Mouse (Mus musculus) CH12.LX (cell line): Measurements from ENCODE around the gene Epha10. TPM values are rescaled to one million over a fixed set of nuclear protein-coding genes. Genes with fewer than 3 reads are reported as not detected.

Source experiments
- DNase-seq: peaks from one replicate; pipeline ENCODE4 v3.0.0-alpha.2; 2013; ENCODE audit errors: extremely low read depth
- H3K27ac ChIP-seq: 2 replicates; pipeline ENCODE4 v1.5.1; 2012; ENCODE audit warnings: low read depth, mild to moderate bottlenecking, control low read depth, moderate library complexity; ENCODE audit not compliant: insufficient read depth
- H3K27me3 ChIP-seq: replicated peaks from 2 replicates; pipeline ENCODE3; 2012; ENCODE audit warnings: inconsistent platforms
- H3K36me3 ChIP-seq, 2 experiments: replicated peaks in 1 of 2; 2 replicates each; pipeline versions ENCODE3 to v1.6.1; 2012; ENCODE audit warnings: inconsistent platforms in 1 of 2, low read length in 1 of 2, mild to moderate bottlenecking in 1 of 2, mixed read lengths in 1 of 2, moderate library complexity in 1 of 2; ENCODE audit not compliant: control insufficient read depth in 1 of 2, insufficient read depth in 1 of 2
- H3K4me1 ChIP-seq, 2 experiments: 2 replicates each; pipeline ENCODE4 v1.6.1; 2012; ENCODE audit warnings: inconsistent platforms in 1 of 2, moderate library complexity in 1 of 2; ENCODE audit not compliant: insufficient read depth in 2 of 2, control insufficient read depth in 1 of 2
- H3K4me2 ChIP-seq: 2 replicates; pipeline ENCODE4 v1.6.1; 2012; ENCODE audit warnings: low read depth, mild to moderate bottlenecking, control low read depth; ENCODE audit not compliant: poor library complexity, insufficient read depth, severe bottlenecking
- H3K4me3 ChIP-seq, 3 experiments: fragments of 150-350 bp in 1 of 3; sonication (generic) in 1 of 3; replicated peaks in 1 of 3; 2 replicates each; pipeline versions ENCODE3 to v1.5.1; 2011 to 2012; ENCODE audit warnings: low read depth in 2 of 3, low read length in 2 of 3, mild to moderate bottlenecking in 2 of 3, moderate library complexity in 2 of 3, control low read depth in 1 of 3, improper control_type of control experiment in 1 of 3, inconsistent platforms in 1 of 3, mixed read lengths in 1 of 3; ENCODE audit not compliant: poor library complexity in 1 of 3
- H3K79me2 ChIP-seq: replicated peaks from 2 replicates; pipeline ENCODE4 v1.6.1; 2012; ENCODE audit warnings: mild to moderate bottlenecking, moderate library complexity; ENCODE audit not compliant: control insufficient read depth, poor library complexity, insufficient read depth, severe bottlenecking; ENCODE audit errors: extremely low read depth
- H3K9ac ChIP-seq: 2 replicates; pipeline ENCODE4 v1.6.1; 2012; ENCODE audit warnings: low read depth, mild to moderate bottlenecking, control low read depth, moderate library complexity; ENCODE audit not compliant: insufficient read depth
- H3K9me3 ChIP-seq: replicated peaks from 2 replicates; pipeline ENCODE3; 2012; ENCODE audit warnings: low read length, inconsistent platforms, mixed read lengths
- CTCF ChIP-seq, 2 experiments: IDR thresholded peaks in 1 of 2; conservative IDR thresholded peaks in 1 of 2; 2 replicates each; pipeline ENCODE4 v1.5.1; 2011 to 2012; ENCODE audit warnings: low read depth in 2 of 2, low read length in 2 of 2, improper control_type of control experiment in 1 of 2, inconsistent platforms in 1 of 2, mild to moderate bottlenecking in 1 of 2, moderate library complexity in 1 of 2
- KAT2A ChIP-seq: IDR thresholded peaks from 2 replicates; pipeline ENCODE4 v1.6.1; 2012; ENCODE audit warnings: low read length, improper control_type of control experiment, inconsistent platforms; ENCODE audit not compliant: insufficient replicate concordance
- MAZ ChIP-seq: IDR thresholded peaks from 2 replicates; pipeline ENCODE4 v1.6.1; 2012; ENCODE audit warnings: low read depth, mild to moderate bottlenecking, inconsistent platforms, low read length, improper control_type of control experiment, moderate library complexity
- MYC ChIP-seq: IDR thresholded peaks from 2 replicates; pipeline ENCODE4 v1.6.1; 2011; ENCODE audit warnings: low read depth, mild to moderate bottlenecking, improper control_type of control experiment, low read length
- NELFE ChIP-seq: IDR thresholded peaks from 2 replicates; pipeline ENCODE4 v1.6.1; 2011; ENCODE audit warnings: low read depth, low read length, improper control_type of control experiment
- NRF1 ChIP-seq: IDR thresholded peaks from 2 replicates; pipeline ENCODE4 v1.6.1; 2014; ENCODE audit warnings: low read depth, mild to moderate bottlenecking, inconsistent platforms, low read length, improper control_type of control experiment, moderate library complexity
- POLR2AphosphoS2 ChIP-seq: IDR thresholded peaks from 2 replicates; pipeline ENCODE4 v1.6.1; 2011; ENCODE audit warnings: low read depth, low read length, improper control_type of control experiment
- RAD21 ChIP-seq: IDR thresholded peaks from 2 replicates; pipeline ENCODE4 v1.6.1; 2011; ENCODE audit warnings: low read depth, mild to moderate bottlenecking, low read length, improper control_type of control experiment, moderate library complexity
- RCOR1 ChIP-seq: conservative IDR thresholded peaks from 2 replicates; pipeline ENCODE4 v1.6.1; 2012; ENCODE audit warnings: low read depth, mild to moderate bottlenecking, inconsistent platforms, low read length, improper control_type of control experiment
- SMC3 ChIP-seq: IDR thresholded peaks from 2 replicates; pipeline ENCODE4 v1.6.1; 2011; ENCODE audit warnings: low read depth, low read length, improper control_type of control experiment
- TBP ChIP-seq: conservative IDR thresholded peaks from 2 replicates; pipeline ENCODE4 v1.6.1; 2011; ENCODE audit warnings: low read depth, low read length, improper control_type of control experiment
- UBTF ChIP-seq: IDR thresholded peaks from 2 replicates; pipeline ENCODE4 v1.6.1; 2012; ENCODE audit warnings: low read depth, mild to moderate bottlenecking, inconsistent platforms, low read length, improper control_type of control experiment, moderate library complexity
- USF1 ChIP-seq: IDR thresholded peaks from 2 replicates; pipeline ENCODE4 v1.6.1; 2014; ENCODE audit warnings: low read depth, mild to moderate bottlenecking, inconsistent platforms, low read length, improper control_type of control experiment
- USF2 ChIP-seq: conservative IDR thresholded peaks from 2 replicates; pipeline ENCODE4 v1.6.1; 2011; ENCODE audit warnings: low read depth, low read length, improper control_type of control experiment
- ZMIZ1 ChIP-seq: IDR thresholded peaks from 2 replicates; pipeline ENCODE4 v1.6.1; 2012; ENCODE audit warnings: low read depth, mild to moderate bottlenecking, inconsistent platforms, low read length, improper control_type of control experiment
- dilution Hi-C: fragments of 300-500 bp; cut with MboI; formaldehyde crosslinking; loops from 2 replicates; pipeline ENCODE4 v1.14.3; 2020; ENCODE audit warnings: low sequenced_read_pairs; ENCODE audit not compliant: extremely low pct_unique_long_range_greater_than_20kb, extremely low pct_ligation_motif_present
- in situ Hi-C: fragments of 300-500 bp; cut with MboI; formaldehyde crosslinking; loops from 3 replicates; pipeline ENCODE4 v1.14.3; 2019; ENCODE audit warnings: low sequenced_read_pairs, low pct_ligation_motif_present, low pct_unique_long_range_greater_than_20kb, mixed read lengths
- polyA plus RNA-seq: library from polyadenylated mRNA; unstranded; fragments of >175 nt; gene quantifications from 2 replicates; pipeline ENCODE4 v1.2.1, GENCODE M21; 2012; ENCODE audit warnings: low read depth; ENCODE audit not compliant: insufficient read length
- total RNA-seq, 2 experiments: library from RNA; depleted of rRNA; stranded (reverse); fragments of 300-350 nt in 1 of 2; fragments of >200 nt in 1 of 2; gene quantifications; 2 replicates each; pipeline ENCODE4 v1.2.3; 2012 to 2014

Gene Epha10
- total and polyA plus RNA-seq, 3 experiments: not detected

DNA sequence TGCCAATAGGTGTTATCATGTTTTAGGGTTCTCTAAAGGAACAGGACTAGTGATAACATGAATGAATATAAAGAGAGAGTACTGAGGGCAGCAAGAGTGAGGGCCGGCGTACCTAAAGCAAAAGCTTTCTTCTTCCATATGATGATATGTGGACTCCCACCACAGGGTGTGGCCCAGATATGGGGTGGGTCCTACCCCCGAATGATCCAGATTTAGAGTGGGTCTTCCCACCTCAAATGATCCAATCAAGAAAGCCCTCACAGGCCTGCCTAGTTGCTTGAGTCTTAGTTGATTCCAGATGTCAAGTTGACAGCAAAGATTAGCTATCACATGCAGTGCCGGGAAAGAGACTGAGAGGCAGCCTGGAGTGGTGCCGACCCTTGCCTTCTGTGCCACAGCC, 63.1 kb downstream of the Epha10 start:
- in situ Hi-C loops (no loop called here), dilution Hi-C loops (no loop called here)
- TF ChIP-seq USF2: no peak
- no peak for TF ChIP-seq MYC
- no peak for TF ChIP-seq POLR2AphosphoS2
- TF ChIP-seq MAZ: no peak
- TF ChIP-seq RCOR1: no peak
- H3K27me3 ChIP-seq: no peaks in the 10 kb centered on the region
- no peak for DNase-seq
- H3K36me3 ChIP-seq: peaks cover 27 to 77% of the 10 kb centered on the region in 2 experiments
- no peak overlapping the region for H3K9ac ChIP-seq
- H3K4me2 ChIP-seq: no peak overlapping the region
- no peak overlapping the region for H3K27ac ChIP-seq
- peaks cover 0 to 7% of the 10 kb centered on the region in 2 experiments; a peak in 2 of 4 replicates for H3K4me1 ChIP-seq
- no peaks in the 10 kb centered on the region for H3K9me3 ChIP-seq
- no peaks in the 10 kb centered on the region for H3K79me2 ChIP-seq
- H3K4me3 ChIP-seq: no peak overlapping the region

- Histone ChIP-seq H3K36me3 (peaks cover 19 to 67% of the 10 kb centered on the region in 2 experiments), H3K4me3 (no peak overlapping the region), H3K79me2 (no peaks in the 10 kb centered on the region), H3K9me3 (no peaks in the 10 kb centered on the region), H3K27ac (no peak overlapping the region), H3K9ac (no peak overlapping the region), H3K4me2 (no peak overlapping the region), H3K27me3 (no peaks in the 10 kb centered on the region), H3K4me1 (peaks cover 0 to 7% of the 10 kb centered on the region in 2 experiments; a peak in 2 of 4 replicates)
- TF ChIP-seq NELFE: no peak
- no peak for TF ChIP-seq RCOR1
- TF ChIP-seq RAD21: peak; percentile 43
- peak; percentile 32 for TF ChIP-seq SMC3
- no peak for TF ChIP-seq ZMIZ1
- no peak for TF ChIP-seq TBP
- TF ChIP-seq KAT2A: no peak
- TF ChIP-seq MAZ: no peak
- TF ChIP-seq USF1: no peak
- no peak for TF ChIP-seq NRF1
- TF ChIP-seq CTCF (conservative IDR thresholded peaks at IDR 0.05 in 1 of 2, IDR thresholded peaks at IDR 0.05 in 1 of 2; ENCODE audit: low read depth in 2 of 2, low read length in 2 of 2): peak in 1 of 2 experiments; percentile 57; a peak in 2 of 4 replicates
- no peak for TF ChIP-seq UBTF
- in situ Hi-C loops (no loop called here), dilution Hi-C loops (no loop called here)
- DNase-seq: no peak
These were observed 64.3 kb downstream of the Epha10 start for GRCm38 (mm10) chr4:124944961-124945360.
